Mouse (Mus musculus) G1E (cell line): Measurements from ENCODE around the gene Ank3. TPM values are rescaled to one million over a fixed set of nuclear protein-coding genes. Genes with fewer than 3 reads are reported as not detected.

Source experiments
- ATAC-seq: 2 replicates; pipeline ENCODE4 v1.8.0; 2016; ENCODE audit warnings: mild to moderate bottlenecking; ENCODE audit not compliant: insufficient number of reproducible peaks, poor library complexity, low FRiP score, severe bottlenecking; ENCODE audit errors: extremely low read depth
- DNase-seq: peaks from one replicate; pipeline ENCODE4 v3.0.0; 2012; ENCODE audit warnings: low spot score
- H3K27me3 ChIP-seq: 2 replicates; pipeline ENCODE4 v1.6.1; 2012; ENCODE audit warnings: mild to moderate bottlenecking, low read length, inconsistent platforms; ENCODE audit not compliant: insufficient read depth
- H3K36me3 ChIP-seq: replicated peaks from 2 replicates; pipeline ENCODE3; 2012; ENCODE audit warnings: mild to moderate bottlenecking, inconsistent platforms
- H3K4me1 ChIP-seq: 2 replicates; pipeline ENCODE4 v1.6.1; 2012; ENCODE audit warnings: low read depth, low read length, inconsistent platforms, mixed read lengths; ENCODE audit not compliant: insufficient read depth
- H3K4me3 ChIP-seq: 2 replicates; pipeline ENCODE4 v1.5.1; 2012; ENCODE audit warnings: low read depth, mild to moderate bottlenecking, inconsistent platforms, low read length, moderate library complexity, mixed read lengths
- H3K9me3 ChIP-seq: replicated peaks from 2 replicates; pipeline ENCODE4 v1.6.1; 2012; ENCODE audit warnings: inconsistent platforms
- CTCF ChIP-seq: IDR thresholded peaks from 2 replicates; pipeline ENCODE4 v1.5.1; 2012; ENCODE audit warnings: low read depth, low read length, inconsistent platforms, mixed read lengths
- GATA1 ChIP-seq: IDR thresholded peaks from 2 replicates; pipeline ENCODE4 v1.6.1; 2012; ENCODE audit warnings: borderline replicate concordance, low read length, inconsistent platforms, mixed read lengths
- GATA2 ChIP-seq: IDR thresholded peaks from 2 replicates; pipeline ENCODE4 v1.6.1; 2012; ENCODE audit warnings: low read depth, low read length, inconsistent platforms, borderline replicate concordance
- POLR2AphosphoS5 ChIP-seq: IDR thresholded peaks from 2 replicates; pipeline ENCODE4 v1.6.1; 2012; ENCODE audit warnings: low read depth, low read length, inconsistent platforms; ENCODE audit not compliant: insufficient replicate concordance
- TAL1 ChIP-seq: conservative IDR thresholded peaks from 2 replicates; pipeline ENCODE4 v1.6.1; 2012; ENCODE audit warnings: low read depth, low read length, inconsistent platforms, mixed read lengths
- polyA plus RNA-seq: library from polyadenylated mRNA; stranded (reverse); fragments of >175 nt; gene quantifications from 2 replicates; pipeline ENCODE4 v1.2.3, GENCODE M21; 2012
- total RNA-seq, 2 experiments: library from RNA; stranded (forward) in 1 of 2; stranded (reverse) in 1 of 2; fragments of 200-1000 nt in 1 of 2; fragments of >200 nt in 1 of 2; fragmentation: Nextera tagmentation in 1 of 2; gene quantifications; 2 replicates each; pipeline ENCODE4 v1.2.3; 2014 to 2017

Gene Ank3
- total and polyA plus RNA-seq, 3 experiments, result 0.98 TPM; not detected in 2

DNA sequence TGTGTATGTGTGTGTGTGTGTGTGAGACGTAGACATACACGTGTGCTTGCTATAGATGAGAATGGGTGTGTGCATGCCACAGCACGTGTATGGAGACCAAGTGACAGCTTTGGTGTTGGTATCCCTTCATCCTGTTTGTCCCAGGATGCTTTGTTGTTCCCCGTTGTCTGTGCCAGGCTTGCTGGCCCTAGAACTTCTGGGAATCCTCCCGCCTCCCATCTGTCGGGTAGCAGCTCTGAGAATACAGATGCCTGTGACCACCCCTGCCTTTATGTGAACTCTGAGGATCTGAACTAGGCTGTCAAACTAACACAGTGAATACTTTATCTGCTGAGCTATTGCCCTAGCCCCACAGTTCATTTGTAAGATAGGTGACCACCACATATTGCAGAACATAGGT is 330.3 kb downstream of the Ank3 start:
- no peaks in the 10 kb centered on the region for H3K27me3 ChIP-seq
- TF ChIP-seq TAL1 (no peak), GATA2 (no peak), GATA1 (no peak), CTCF (no peak), POLR2AphosphoS5 (no peak)
- H3K9me3 ChIP-seq, result peaks cover 55% of the 10 kb centered on the region
- DNase-seq, result no peak
- ATAC-seq, result no peak
- H3K36me3 ChIP-seq, result no peaks in the 10 kb centered on the region
- no peaks in the 10 kb centered on the region for H3K4me1 ChIP-seq
- H3K4me3 ChIP-seq, result no peak overlapping the region

DNA sequence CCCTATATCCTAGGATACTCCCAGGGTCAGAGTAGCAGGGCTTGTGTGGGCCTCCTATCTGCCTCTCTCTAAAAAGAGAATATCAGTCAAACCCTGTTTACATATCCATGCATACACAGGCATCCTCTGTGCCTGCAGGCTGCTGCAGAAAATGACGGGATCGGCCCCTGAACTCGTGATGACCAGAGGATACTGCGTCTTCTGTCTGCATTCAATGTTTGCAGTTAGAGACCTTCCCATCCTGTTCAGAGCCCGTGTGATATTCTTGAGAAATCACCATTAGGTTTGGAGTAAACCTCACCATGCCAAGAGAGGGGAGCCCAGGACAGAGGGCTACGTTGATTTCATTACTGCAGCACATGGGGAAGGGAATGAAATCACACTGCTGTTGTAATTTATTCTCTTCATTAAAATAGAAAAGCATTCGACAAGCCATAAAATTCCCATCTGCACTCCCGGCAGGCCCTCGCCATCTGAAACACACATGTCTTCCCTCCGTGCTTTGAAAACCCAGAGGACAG is 331.8 kb downstream of the Ank3 start:
- TF ChIP-seq GATA2, result no peak
- TF ChIP-seq GATA1, result no peak
- TF ChIP-seq CTCF, result no peak
- TF ChIP-seq POLR2AphosphoS5, result no peak
- TF ChIP-seq TAL1, result no peak
- Histone ChIP-seq H3K4me3 (no peak overlapping the region), H3K36me3 (no peaks in the 10 kb centered on the region), H3K4me1 (no peaks in the 10 kb centered on the region), H3K9me3 (peaks cover 51% of the 10 kb centered on the region), H3K27me3 (no peaks in the 10 kb centered on the region)
- ATAC-seq (no peak), DNase-seq (no peak)

DNA sequence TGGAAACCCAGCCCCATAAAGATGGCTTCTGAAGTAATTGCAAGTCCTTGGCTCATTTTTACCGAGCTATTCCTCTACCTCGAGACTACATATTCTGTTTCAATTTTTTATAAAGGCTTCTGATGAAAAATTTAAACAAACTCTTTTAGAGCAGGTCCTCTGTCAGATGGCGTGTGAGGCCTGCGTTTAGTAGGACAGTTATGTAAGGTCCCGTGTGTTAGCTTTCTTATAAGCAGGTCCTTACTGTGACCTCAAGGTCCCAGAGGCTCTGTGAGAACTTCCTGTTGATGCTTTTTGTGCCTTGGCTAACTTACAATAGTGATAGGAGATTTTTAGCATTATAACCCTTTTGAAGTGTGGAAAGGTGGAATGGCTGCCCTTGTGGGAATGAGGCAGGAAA is 332.8 kb downstream of the Ank3 start:
- ATAC-seq, result no peak
- no peak for TF ChIP-seq GATA1
- no peak for TF ChIP-seq GATA2
- TF ChIP-seq POLR2AphosphoS5, result no peak
- no peak for TF ChIP-seq CTCF
- TF ChIP-seq TAL1, result no peak
- Histone ChIP-seq H3K4me1 (no peaks in the 10 kb centered on the region), H3K27me3 (no peaks in the 10 kb centered on the region), H3K9me3 (peaks cover 53% of the 10 kb centered on the region), H3K36me3 (no peaks in the 10 kb centered on the region), H3K4me3 (no peak overlapping the region)
- DNase-seq, result no peak

DNA sequence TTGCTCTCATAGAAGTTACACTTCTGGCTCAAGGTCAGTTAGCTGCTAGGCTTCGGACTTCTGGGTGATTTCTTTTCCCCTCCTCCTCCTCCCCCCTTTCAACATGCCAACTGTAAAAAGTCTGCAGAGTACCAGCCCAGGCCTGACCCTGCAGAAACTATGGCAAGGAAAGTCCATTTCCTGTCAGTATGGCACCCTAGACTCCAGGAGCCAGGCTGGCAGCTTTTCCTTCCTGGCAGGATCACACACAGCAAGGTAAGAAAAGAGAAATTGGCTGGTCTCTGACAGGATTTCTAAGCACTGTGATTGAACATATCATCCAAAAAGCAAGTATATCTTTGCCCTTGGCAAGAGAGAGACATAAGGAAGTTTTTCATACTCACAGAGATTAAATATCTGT is 333.3 kb downstream of the Ank3 start:
- DNase-seq (no peak), ATAC-seq (no peak)
- H3K9me3 ChIP-seq, result peaks cover 51% of the 10 kb centered on the region
- no peaks in the 10 kb centered on the region for H3K27me3 ChIP-seq
- H3K36me3 ChIP-seq, result no peaks in the 10 kb centered on the region
- TF ChIP-seq CTCF (no peak), TAL1 (no peak)
- H3K4me1 ChIP-seq, result no peaks in the 10 kb centered on the region
- no peak overlapping the region for H3K4me3 ChIP-seq

DNA sequence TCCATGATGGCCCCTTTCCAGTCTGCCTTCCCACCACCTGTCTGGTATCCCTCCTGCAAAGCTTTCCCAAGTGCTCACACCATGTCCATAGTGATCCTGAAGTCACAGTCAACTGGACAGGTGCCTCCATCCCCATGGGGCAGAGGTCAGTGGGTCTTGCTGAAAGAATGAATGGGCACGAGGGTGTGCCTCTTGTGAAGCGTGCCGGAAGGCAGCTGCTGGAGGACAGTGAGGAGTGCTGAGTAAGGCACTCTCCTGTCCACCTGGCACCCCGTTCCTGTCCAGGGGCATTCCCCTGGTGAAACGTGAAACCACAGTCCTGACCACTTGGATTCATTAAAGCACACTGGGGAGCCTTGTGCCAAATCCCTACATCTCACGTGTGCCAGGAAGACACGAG is 337.7 kb downstream of the Ank3 start:
- Histone ChIP-seq H3K9me3 (peaks cover 44% of the 10 kb centered on the region), H3K4me1 (no peaks in the 10 kb centered on the region), H3K4me3 (peak overlapping the region; percentile 16; the same call in 1 of the 2 replicates), H3K36me3 (no peaks in the 10 kb centered on the region), H3K27me3 (no peaks in the 10 kb centered on the region)
- no peak for DNase-seq
- no peak for ATAC-seq
- TF ChIP-seq GATA1 (no peak), GATA2 (no peak), TAL1 (no peak), CTCF (no peak), POLR2AphosphoS5 (no peak)

DNA sequence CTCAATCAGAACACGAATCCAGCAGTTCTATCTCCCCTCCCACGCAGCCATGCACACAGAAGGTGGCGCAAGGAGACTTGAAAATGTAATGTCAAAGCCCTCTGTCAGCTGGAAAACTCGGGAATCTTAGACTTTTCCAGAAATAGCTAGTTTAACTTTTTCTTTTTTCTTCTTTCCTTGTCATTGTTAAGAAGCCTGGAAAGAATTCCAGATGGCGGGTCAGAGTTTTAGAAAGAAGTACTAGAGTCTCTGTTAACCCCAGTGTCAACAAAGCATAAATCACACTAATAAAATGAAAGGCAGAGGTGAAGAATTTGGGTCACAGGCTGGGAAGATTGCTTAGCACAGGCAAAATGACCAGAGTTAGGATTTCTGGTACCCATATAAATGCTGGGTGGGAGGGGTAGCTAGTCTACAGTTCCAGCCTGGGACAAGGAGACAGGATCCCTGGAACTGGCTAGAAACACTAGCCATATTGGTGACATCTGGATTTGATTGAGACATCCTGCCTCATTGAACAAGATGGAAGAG is 340.2 kb downstream of the Ank3 start:
- no peaks in the 10 kb centered on the region for H3K4me1 ChIP-seq
- no peak for ATAC-seq
- H3K36me3 ChIP-seq, result no peaks in the 10 kb centered on the region
- no peaks in the 10 kb centered on the region for H3K27me3 ChIP-seq
- TF ChIP-seq GATA1, result no peak
- TF ChIP-seq TAL1, result no peak
- TF ChIP-seq GATA2, result no peak
- no peak for TF ChIP-seq CTCF
- TF ChIP-seq POLR2AphosphoS5, result no peak
- H3K4me3 ChIP-seq, result no peak overlapping the region
- no peak for DNase-seq
- peaks cover 47% of the 10 kb centered on the region for H3K9me3 ChIP-seq

DNA sequence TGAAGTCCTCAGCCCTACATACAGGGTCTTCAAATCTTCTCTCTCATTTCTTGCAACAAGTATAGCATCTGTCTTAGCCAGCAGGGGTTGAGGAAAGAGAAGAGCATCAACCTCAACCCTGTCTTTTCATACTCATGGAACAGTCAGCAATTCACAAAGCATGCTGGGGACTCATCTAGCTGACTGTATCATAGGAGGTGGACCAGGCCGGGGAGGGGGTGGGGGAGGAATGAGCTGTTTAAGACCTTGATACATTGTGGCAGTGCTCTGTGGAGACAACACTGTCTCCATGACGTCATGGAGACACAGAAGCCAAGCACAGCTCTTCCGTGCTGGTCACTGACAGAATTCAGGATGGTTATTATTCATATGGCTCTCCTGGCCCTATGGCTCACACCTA is 344.0 kb downstream of the Ank3 start:
- Histone ChIP-seq H3K27me3 (no peaks in the 10 kb centered on the region), H3K4me1 (no peaks in the 10 kb centered on the region), H3K4me3 (no peak overlapping the region), H3K9me3 (peaks cover 55% of the 10 kb centered on the region), H3K36me3 (no peaks in the 10 kb centered on the region)
- no peak for ATAC-seq
- no peak for DNase-seq
- TF ChIP-seq GATA2 (no peak), GATA1 (no peak), CTCF (no peak), POLR2AphosphoS5 (no peak), TAL1 (no peak)
